Mouse (Mus musculus): ENCODE measurements at regions not wholly inside any gene's neighbourhood (a gene's known extent, or its start where the extent isn't known, plus 50 kb on each side); places are given as distances from the start of the nearest gene placed in this dataset.

DNA sequence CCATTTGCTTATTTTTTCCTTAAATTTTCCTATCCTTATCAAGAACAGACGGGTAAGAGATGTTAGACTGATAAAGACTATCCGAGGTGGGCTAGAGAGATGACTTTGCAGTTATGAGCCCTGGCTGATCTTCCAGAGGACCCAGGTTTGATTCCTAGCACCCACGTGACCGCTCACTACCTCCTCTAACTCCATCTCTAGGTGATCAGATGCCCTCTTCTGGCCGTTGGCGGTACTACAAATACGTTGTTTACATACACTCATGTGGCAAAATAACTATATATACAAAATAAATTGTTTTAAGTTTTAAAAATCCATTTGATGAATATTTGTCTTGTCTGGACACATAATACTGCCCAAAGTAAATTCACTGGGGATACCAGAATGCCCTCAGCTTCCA lies 604.6 kb downstream of the Adgrl2 start:
- TF ChIP-seq POLR2A (IDR thresholded peaks at IDR 0.05; ENCODE audit: insufficient read length, low read depth) (no peak), CEBPB (IDR thresholded peaks at IDR 0.05; ENCODE audit: insufficient read depth, poor library complexity, severe bottlenecking) (no peak), SRF (IDR thresholded peaks at IDR 0.05; ENCODE audit: control insufficient read depth, insufficient read length, low read depth) (no peak), TCF3 (IDR thresholded peaks at IDR 0.05; ENCODE audit: insufficient read length, low read depth) (no peak), TCF12 (IDR thresholded peaks at IDR 0.05; ENCODE audit: insufficient read depth, poor library complexity, severe bottlenecking) (no peak), REST (IDR thresholded peaks at IDR 0.05; ENCODE audit: insufficient read depth, insufficient read length) (no peak), POLR2AphosphoS2 (IDR thresholded peaks at IDR 0.05; ENCODE audit: insufficient read length, low read depth) (no peak), USF1 (IDR thresholded peaks at IDR 0.05; ENCODE audit: low read depth) (no peak), MAX (IDR thresholded peaks at IDR 0.05; ENCODE audit: low read depth) (no peak), MYOD1 (IDR thresholded peaks at IDR 0.05; ENCODE audit: control insufficient read depth in 1 of 3, insufficient read length in 2 of 3, low read depth in 2 of 3) (no peak), E2F4 (IDR thresholded peaks at IDR 0.05; ENCODE audit: insufficient read depth) (no peak), MYOG (IDR thresholded peaks at IDR 0.05; ENCODE audit: control insufficient read depth in 1 of 3, insufficient read depth in 1 of 3, insufficient read length in 2 of 3, low read depth in 2 of 3) (no peak)
